Mouse (Mus musculus) heart, postnatal 0 days (tissue): ENCODE results near the gene P2ry10.

Experiments
- CTCF ChIP-seq: IDR thresholded peaks from 2 replicates; pipeline ENCODE4 v1.5.1; 2016; ENCODE audit warnings: antibody characterized with exemption, control low read depth, low read depth
- EP300 ChIP-seq: IDR thresholded peaks from 2 replicates; pipeline ENCODE4 v1.6.1; 2016; ENCODE audit warnings: antibody characterized with exemption, low read depth

GRCm38 (mm10) chrX:107150027-107150426 is 61.7 kb downstream of the P2ry10 start:
- TF ChIP-seq CTCF (no peak), EP300 (no peak)
